Mouse (Mus musculus) CD4-positive, CD25-positive, alpha-beta regulatory T cell, adult 9 weeks (primary cell): Measurements from ENCODE around the gene Olfr715b. TPM values are rescaled to one million over a fixed set of nuclear protein-coding genes. Genes with fewer than 3 reads are reported as not detected.

Experiments used
- polyA plus RNA-seq: library from polyadenylated mRNA; unstranded; fragments of 100-300 nt; shearing (Covaris generic); gene quantifications from one replicate; pipeline ENCODE4 v1.2.1, GENCODE M21; 2017

Gene Olfr715b
- polyA plus RNA-seq: not detected

GRCm38 (mm10) chr7:107110269-107110668 is at the start of gene Olfr715b:
Olfr715b (minus strand) TSS chr7:107110369.

GRCm38 (mm10) chr7:107138027-107138426 is 27.9 kb upstream of the Olfr715b start, which contains the start of gene Olfr716:
Olfr716 (plus strand) TSS chr7:107138327.

GRCm38 (mm10) chr7:107130983-107131382 is 20.8 kb upstream of the Olfr715b start, which contains the start of gene Olfr715:
Olfr715 (minus strand) TSS chr7:107131083.

GRCm38 (mm10) chr7:107092920-107093319 is 17.2 kb downstream of the Olfr715b start, which contains the start of gene Olfr17:
Olfr17 (plus strand) TSS chr7:107093220.

GRCm38 (mm10) chr7:107070681-107071080 is 39.5 kb downstream of the Olfr715b start, which contains the start of gene Olfr714:
Olfr714 (plus strand) TSS chr7:107070981.

Other genes with a start within 250 kb of the Olfr715b start
- not detected for gene Olfr704, start 247.2 kb downstream of the Olfr715b start, polyA plus RNA-seq
- gene Olfr705, start 233.5 kb downstream of the Olfr715b start, polyA plus RNA-seq: not detected
- not detected for gene Olfr706, start 222.2 kb downstream of the Olfr715b start, polyA plus RNA-seq
- not detected for gene Olfr707, start 209.1 kb downstream of the Olfr715b start, polyA plus RNA-seq
- gene Olfr1532-ps1, start 202.4 kb downstream of the Olfr715b start, polyA plus RNA-seq: not detected
- not detected for gene Olfr709-ps1, start 178.2 kb downstream of the Olfr715b start, polyA plus RNA-seq
- not detected for gene Olfr710, start 162.1 kb downstream of the Olfr715b start, polyA plus RNA-seq
- gene Olfr6, start 146.4 kb downstream of the Olfr715b start, polyA plus RNA-seq: not detected
- not detected for gene Olfr711, start 134.9 kb downstream of the Olfr715b start, polyA plus RNA-seq
- not detected for gene Olfr2, start 104.3 kb downstream of the Olfr715b start, polyA plus RNA-seq
- not detected for gene Olfr713, start 79.2 kb downstream of the Olfr715b start, polyA plus RNA-seq
- not detected for gene Olfr714, start 39.4 kb downstream of the Olfr715b start, polyA plus RNA-seq
- not detected for gene Olfr17, start 17.1 kb downstream of the Olfr715b start, polyA plus RNA-seq
- gene Olfr715, start 20.7 kb upstream of the Olfr715b start, polyA plus RNA-seq: not detected
- not detected for gene Olfr716, start 28.0 kb upstream of the Olfr715b start, polyA plus RNA-seq
- not detected for gene Nlrp14, start 56.6 kb upstream of the Olfr715b start, polyA plus RNA-seq
- gene Rbmxl2, start 99.1 kb upstream of the Olfr715b start, polyA plus RNA-seq: not detected